Mouse (Mus musculus): ENCODE measurements around the gene D2hgdh.
A peak's percentile ranks its signal among the peaks of the same experiment; 100 is the strongest.

Gene D2hgdh

DNA sequence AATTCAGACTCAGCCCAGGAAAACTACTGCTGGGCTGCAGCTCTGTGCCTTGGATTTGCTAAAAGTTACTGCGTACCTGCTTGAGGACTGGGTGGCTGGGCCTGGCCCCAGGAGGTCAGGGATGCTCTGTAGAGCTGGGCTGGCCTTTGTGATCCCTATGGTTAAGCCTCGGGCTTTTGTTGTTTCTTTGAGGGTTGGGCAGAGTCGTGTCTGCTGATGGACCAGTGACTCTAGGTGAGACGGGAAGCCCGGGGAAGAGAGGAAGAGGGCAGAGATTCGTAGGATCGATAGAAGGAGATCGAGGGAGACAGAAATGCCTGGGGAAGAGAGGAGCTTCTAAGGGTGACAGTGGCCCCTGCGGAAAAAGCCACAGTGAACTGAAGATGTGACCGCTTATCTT is at the start of gene D2hgdh:
TSS of gene D2hgdh (plus strand) at position 301 of the 400 bp plus-strand sequence.
- DNase-seq (ENCODE audit: low read depth in 2 of 2, low spot score in 2 of 2), result no peak

DNA sequence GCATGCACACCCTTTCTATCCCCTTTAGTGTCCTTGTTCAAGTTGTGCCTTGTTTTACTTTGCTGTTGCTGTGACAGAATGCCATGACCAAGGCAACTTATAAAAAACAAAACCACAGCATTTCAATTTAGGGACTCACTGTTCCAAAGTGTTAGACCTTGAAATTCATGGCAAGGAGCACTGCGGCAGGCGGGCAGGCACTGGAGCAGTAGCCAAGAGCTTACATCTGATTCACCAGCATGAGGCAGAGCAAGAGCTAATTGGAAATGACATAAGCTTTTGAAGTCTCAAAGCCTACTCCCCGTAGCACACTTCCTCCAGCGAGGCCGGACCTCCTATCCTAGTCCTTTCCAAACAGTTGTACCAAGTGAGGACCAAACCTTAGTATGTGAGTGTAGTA is 48.0 kb upstream of the D2hgdh start:
- no peak for DNase-seq (ENCODE audit: low read depth in 2 of 2, low spot score in 2 of 2)

DNA sequence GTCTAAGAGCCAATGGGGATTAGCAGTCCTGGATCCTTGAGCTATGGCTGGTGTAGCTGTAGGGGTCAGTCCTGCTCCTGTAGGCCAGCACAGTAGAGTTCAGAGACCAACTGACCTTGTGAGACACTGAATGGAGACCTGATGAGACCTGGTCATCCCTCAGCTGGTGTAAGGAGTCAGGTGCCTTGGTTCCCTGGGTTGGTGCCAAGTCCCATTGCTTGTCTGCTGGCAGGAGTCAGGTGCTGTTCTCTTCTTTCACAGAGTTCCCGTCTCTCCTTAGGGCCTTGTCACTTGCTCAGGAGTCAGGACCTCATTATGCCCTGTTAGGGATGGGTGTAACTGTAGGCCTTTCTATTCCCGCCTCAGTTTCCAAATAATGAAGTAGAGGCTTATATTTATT is 37.8 kb upstream of the D2hgdh start:
- no peak for DNase-seq (ENCODE audit: low read depth in 2 of 2, low spot score in 2 of 2)

GRCm38 (mm10) chr1:93794526-93794925 is 30.2 kb upstream of the D2hgdh start:
- DNase-seq (ENCODE audit: low read depth in 2 of 2, low spot score in 2 of 2), result no peak

GRCm38 (mm10) chr1:93795886-93796285 is 28.8 kb upstream of the D2hgdh start:
- no peak for DNase-seq (ENCODE audit: low read depth in 2 of 2, low spot score in 2 of 2)

GRCm38 (mm10) chr1:93800670-93801503 is 23.8 kb upstream of the D2hgdh start:
- no peak for DNase-seq (ENCODE audit: low read depth in 2 of 2, low spot score in 2 of 2)

GRCm38 (mm10) chr1:93801741-93802238 is 22.9 kb upstream of the D2hgdh start, which contains the start of gene Dtymk:
Gene Dtymk (minus strand): TSS chr1:93801934.
- DNase-seq (ENCODE audit: low read depth in 2 of 2, low spot score in 2 of 2), result peak; percentile 84 to 85

DNA sequence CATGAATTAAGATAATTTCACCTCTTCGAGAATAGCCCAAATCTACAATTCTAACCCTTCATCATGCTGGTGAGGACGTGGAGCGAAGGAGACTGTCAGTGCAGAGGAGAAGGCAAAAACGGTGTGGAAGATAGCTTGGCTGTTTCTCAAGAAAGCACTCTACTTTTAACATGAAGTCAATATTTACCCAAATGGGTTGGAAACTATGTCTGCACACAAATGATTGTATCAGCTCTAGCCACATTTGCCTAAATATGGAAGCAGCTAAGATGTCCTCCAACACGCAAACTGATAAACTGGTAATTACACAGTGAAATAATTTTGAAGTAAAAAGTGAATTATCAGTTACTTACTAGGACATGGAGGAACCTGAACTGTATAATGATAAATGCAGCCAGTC is 21.9 kb upstream of the D2hgdh start:
- DNase-seq (ENCODE audit: low read depth in 2 of 2, low spot score in 2 of 2), result no peak

- peak; percentile 99 to 100 for DNase-seq (ENCODE audit: low read depth in 2 of 2, low spot score in 2 of 2)
Observed at GRCm38 (mm10) chr1:93803556-93804507, 20.9 kb upstream of the D2hgdh start, which contains the start of gene Ing5. Gene Ing5 (plus strand): TSS chr1:93803965.

- no peak for DNase-seq (ENCODE audit: low read depth in 2 of 2, low spot score in 2 of 2)
Observed at GRCm38 (mm10) chr1:93804818-93805217, 19.9 kb upstream of the D2hgdh start.

DNA sequence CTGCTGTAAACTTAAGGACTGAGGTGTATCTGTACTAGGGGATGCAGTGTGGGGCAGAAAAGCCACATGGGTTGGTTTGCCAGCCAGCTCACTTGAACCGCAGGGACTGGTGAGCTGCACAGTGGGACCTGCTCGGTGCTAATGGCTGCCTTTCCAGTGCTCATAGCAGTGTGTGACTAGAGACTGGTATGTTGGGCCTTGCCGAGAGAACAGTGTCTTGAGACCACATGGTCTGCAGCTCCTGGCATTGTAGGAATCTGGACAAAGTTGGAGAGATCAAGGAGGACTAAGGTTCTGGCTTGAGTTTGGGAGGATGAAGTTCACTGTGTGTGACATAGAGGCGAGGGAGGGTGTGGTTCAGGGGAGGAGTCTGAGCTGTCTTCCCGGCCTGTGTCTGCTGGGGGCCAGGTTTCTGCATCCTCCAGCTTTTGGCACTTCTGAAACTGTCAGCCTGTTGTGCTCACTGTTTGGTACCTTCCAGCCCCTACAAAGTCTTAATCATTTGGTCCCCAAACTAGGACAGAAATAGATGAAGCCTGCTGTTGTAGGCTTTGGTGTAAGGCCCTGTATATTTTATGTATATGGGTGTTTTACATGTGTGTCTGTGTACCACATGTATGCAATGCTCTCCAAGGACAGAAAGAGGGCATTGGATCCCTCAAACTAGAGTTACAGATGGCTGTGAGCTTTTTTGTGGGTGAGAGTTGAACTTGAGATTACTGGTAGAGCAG is 19.3 kb upstream of the D2hgdh start:
- no peak for DNase-seq (ENCODE audit: low read depth in 2 of 2, low spot score in 2 of 2)

DNA sequence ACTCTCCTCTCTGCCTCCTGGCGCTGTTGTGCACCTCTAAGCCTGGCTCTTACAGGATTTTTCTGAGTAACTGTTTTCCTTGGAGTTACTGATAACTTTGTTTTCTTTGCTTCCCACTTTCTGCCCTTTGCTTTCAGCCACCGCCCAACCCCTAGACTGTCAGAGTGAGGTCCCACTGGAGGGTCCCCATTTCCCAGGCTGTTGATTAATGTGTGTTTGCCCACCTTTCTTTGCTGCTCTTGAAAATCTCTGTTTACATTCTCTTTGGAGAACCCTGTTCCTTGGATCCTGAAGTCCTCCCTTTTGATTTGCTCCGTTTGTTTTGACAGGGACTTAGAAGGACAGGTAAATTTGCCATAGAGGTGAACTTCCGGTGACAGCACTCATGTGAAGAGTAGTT is 15.8 kb upstream of the D2hgdh start:
- DNase-seq (ENCODE audit: low read depth in 2 of 2, low spot score in 2 of 2), result no peak

- no peak for DNase-seq (ENCODE audit: low read depth in 2 of 2, low spot score in 2 of 2)
Observed at GRCm38 (mm10) chr1:93810011-93810410, 14.7 kb upstream of the D2hgdh start.

DNA sequence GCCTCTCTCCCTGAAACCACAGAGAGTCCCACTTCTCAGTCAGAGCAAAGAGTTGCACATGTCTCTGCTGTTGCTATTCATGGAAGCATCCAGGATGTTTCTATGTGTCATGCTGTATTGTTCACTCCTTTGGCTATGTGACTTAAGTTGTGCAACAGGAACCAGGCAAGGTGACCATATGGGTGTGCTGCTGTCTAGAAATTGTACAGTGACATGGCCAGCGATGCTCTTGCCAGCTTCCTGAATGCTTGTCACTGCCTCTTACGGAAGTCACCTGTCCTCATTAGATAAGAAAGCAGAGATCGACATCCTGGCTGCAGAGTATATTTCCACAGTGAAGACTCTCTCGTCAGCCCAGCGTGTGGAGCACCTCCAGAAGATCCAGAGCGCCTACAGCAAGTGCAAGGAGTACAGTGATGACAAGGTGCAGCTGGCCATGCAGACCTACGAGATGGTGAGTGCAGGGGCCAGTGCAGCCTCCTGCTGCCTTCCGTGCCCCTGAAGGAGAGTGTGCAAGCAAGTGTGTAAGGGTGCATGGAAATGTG is 13.1 kb upstream of the D2hgdh start:
- no peak for DNase-seq (ENCODE audit: low read depth in 2 of 2, low spot score in 2 of 2)

- no peak for DNase-seq (ENCODE audit: low read depth in 2 of 2, low spot score in 2 of 2)
Observed at GRCm38 (mm10) chr1:93817823-93818532, 6.7 kb upstream of the D2hgdh start.

GRCm38 (mm10) chr1:93818722-93819121 is 6.0 kb upstream of the D2hgdh start:
- DNase-seq (ENCODE audit: low read depth in 2 of 2, low spot score in 2 of 2), result no peak

DNA sequence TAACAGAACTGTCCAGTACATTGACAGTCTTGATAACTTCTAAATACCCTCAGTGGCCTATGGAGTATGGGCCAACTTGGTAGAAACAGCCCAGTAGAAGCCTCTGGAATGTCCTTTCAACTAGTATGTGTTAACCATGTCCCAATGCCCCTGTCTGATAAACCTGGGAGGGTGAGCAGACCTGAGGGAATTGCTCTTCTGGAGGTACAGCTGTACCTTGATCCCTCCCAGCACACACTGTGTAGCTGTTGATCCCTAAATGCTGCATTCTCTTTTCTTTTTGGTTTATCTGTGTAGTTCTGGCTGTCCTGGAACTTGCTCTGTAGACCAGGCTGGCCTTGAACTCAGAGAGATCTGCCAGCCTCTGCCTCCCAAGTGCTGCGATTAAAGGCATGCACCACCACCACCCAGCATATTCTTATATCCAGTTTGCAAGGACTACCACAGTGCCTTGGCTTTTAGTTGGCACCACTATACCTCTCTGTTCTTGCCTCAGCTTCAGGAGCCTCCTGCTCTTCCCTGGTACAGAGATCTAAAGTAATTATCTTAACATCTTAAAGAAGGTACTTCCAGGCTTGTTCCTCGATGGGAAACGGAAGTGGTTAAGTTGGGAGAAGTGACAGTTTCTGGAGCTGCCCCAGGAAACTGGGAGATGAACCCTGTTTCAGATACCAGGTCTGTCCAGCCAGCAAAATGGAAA is 763 bp upstream of the D2hgdh start:
- DNase-seq (ENCODE audit: low read depth in 2 of 2, low spot score in 2 of 2), result no peak

GRCm38 (mm10) chr1:93825105-93825674 is 481 bp downstream of the D2hgdh start:
- DNase-seq (ENCODE audit: low read depth in 2 of 2, low spot score in 2 of 2), result peak; percentile 89 to 92
